Mouse (Mus musculus): ENCODE data around the gene Arhgap24.

DNA sequence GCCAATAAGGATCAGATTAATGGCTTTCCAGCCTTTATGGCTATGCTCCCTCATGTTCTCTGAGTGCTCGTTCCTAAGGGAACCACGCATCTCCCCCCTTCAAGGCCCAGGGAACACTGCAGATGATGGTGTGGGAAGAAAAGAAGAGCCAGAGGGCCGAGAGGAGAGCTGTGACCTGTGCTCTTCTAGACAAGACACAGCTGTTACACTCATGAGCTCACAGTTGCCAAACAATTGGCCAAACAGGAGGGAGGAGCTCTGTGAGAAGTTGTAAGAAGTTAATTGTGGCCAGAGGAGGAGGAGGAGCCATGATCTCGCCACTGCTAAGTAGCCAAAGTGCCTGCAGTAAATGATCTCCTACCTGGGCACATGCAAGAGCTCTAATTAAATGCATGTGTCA lies 322.5 kb downstream of the Arhgap24 start:
- TF ChIP-seq POLR2A (IDR thresholded peaks at IDR 0.05; ENCODE audit: borderline replicate concordance, extremely low read depth, insufficient read depth, insufficient read length, poor library complexity, severe bottlenecking) (no peak), CTCF (IDR thresholded peaks at IDR 0.05; ENCODE audit: borderline replicate concordance, extremely low read depth, insufficient read depth, insufficient read length) (no peak)
